Mouse (Mus musculus) lung, embryonic 14.5 days (tissue): ENCODE data around the gene Abl1. TPM values are rescaled to one million over a fixed set of nuclear protein-coding genes. Genes with fewer than 3 reads are reported as not detected.

ENCODE experiments used
- ATAC-seq: fragments of 200-750 bp; cut with Nextera tagmentation; 2 replicates; pipeline ENCODE4 v1.8.0; 2017; ENCODE audit warnings: mild to moderate bottlenecking, moderate TSS enrichment, moderate library complexity; ENCODE audit not compliant: insufficient read depth
- DNase-seq: peaks from one replicate; pipeline ENCODE4 v3.0.0-alpha.2; 2015
- H3K27ac ChIP-seq: fragments of 300-500 bp; sonication (generic); 2 replicates; pipeline ENCODE4 v1.5.1; 2014; ENCODE audit warnings: low read depth, mild to moderate bottlenecking, moderate library complexity
- H3K27me3 ChIP-seq: fragments of 300-500 bp; sonication (generic); 2 replicates; pipeline ENCODE4 v1.6.1; 2014; ENCODE audit warnings: low read length, control low read depth; ENCODE audit not compliant: insufficient read depth
- H3K36me3 ChIP-seq: fragments of 300-500 bp; sonication (generic); 2 replicates; pipeline ENCODE4 v1.6.1; 2014; ENCODE audit warnings: control low read depth; ENCODE audit not compliant: insufficient read depth
- H3K4me1 ChIP-seq: fragments of 300-500 bp; sonication (generic); 2 replicates; pipeline ENCODE4 v1.6.1; 2014; ENCODE audit warnings: antibody characterized with exemption, control low read depth; ENCODE audit not compliant: insufficient read depth
- H3K4me2 ChIP-seq: fragments of 300-500 bp; sonication (generic); 2 replicates; pipeline ENCODE4 v1.6.1; 2014; ENCODE audit warnings: mild to moderate bottlenecking
- H3K4me3 ChIP-seq: fragments of 300-500 bp; sonication (generic); 2 replicates; pipeline ENCODE4 v1.5.1; 2014; ENCODE audit warnings: low read depth, low read length
- H3K9ac ChIP-seq: fragments of 300-500 bp; sonication (generic); 2 replicates; pipeline ENCODE4 v1.6.1; 2014
- H3K9me3 ChIP-seq: fragments of 300-500 bp; sonication (generic); 2 replicates; pipeline ENCODE4 v1.6.1; 2016; ENCODE audit warnings: low read depth, low read length, control low read depth
- CTCF ChIP-seq: IDR thresholded peaks from 2 replicates; pipeline ENCODE4 v1.5.1; 2016; ENCODE audit warnings: antibody characterized with exemption, low read depth
- WGBS: fragments of 180-500 bp; shearing (Covaris S2); extraction: QIAGEN DNeasy Blood & Tissue Kit; methylation state at CpG from one replicate; pipeline ENCODE4 v1.1.7; 2014; 5-methylcytosine and 5-hydroxymethylcytosine counted together
- polyA plus RNA-seq: library from polyadenylated mRNA; unstranded; fragments of >200 nt; fragmentation: Nextera tagmentation; extraction: Ambion mirVana; gene quantifications from 2 replicates; pipeline ENCODE4 v1.2.1, GENCODE M21; 2014

The Abl1 gene
- polyA plus RNA-seq, 1 experiment from 2014 or later: 54.4 TPM

GRCm38 (mm10) chr2:31727576-31728277 is 39.6 kb downstream of the Abl1 start:
- Histone ChIP-seq H3K4me1 (no peaks in the 10 kb centered on the region), H3K4me3 (no peak overlapping the region), H3K27ac (0 out of 2 replicates have a peak overlapping the region, but pooled peaks have one; percentile 18), H3K9me3 (no peaks in the 10 kb centered on the region), H3K4me2 (no peak overlapping the region), H3K9ac (no peak overlapping the region), H3K36me3 (peaks cover 3% of the 10 kb centered on the region; the same call in 1 of the 2 replicates), H3K27me3 (no peaks in the 10 kb centered on the region)
- TF ChIP-seq CTCF: no peak
- ATAC-seq (no peak), DNase-seq (no peak)
- WGBS: 75% methylated on average over 9 of the region's 9 CpGs

GRCm38 (mm10) chr2:31730640-31731039 is 42.5 kb downstream of the Abl1 start:
- H3K27me3 ChIP-seq: no peaks in the 10 kb centered on the region
- TF ChIP-seq CTCF: no peak
- no peak overlapping the region for H3K4me3 ChIP-seq
- H3K36me3 ChIP-seq: peaks cover 3% of the 10 kb centered on the region; the same call in 1 of the 2 replicates
- no peaks in the 10 kb centered on the region for H3K9me3 ChIP-seq
- DNase-seq: no peak
- H3K9ac ChIP-seq: no peak overlapping the region
- no peaks in the 10 kb centered on the region for H3K4me1 ChIP-seq
- no peak for ATAC-seq
- no peak overlapping the region for H3K4me2 ChIP-seq
- H3K27ac ChIP-seq: no peak overlapping the region
- WGBS: 83% methylated on average over 5 of the region's 5 CpGs

GRCm38 (mm10) chr2:31732497-31732896 is 44.3 kb downstream of the Abl1 start:
- Histone ChIP-seq H3K36me3 (peaks cover 3% of the 10 kb centered on the region; the same call in 1 of the 2 replicates), H3K4me2 (no peak overlapping the region), H3K9ac (no peak overlapping the region), H3K9me3 (no peaks in the 10 kb centered on the region), H3K27ac (no peak overlapping the region), H3K4me3 (no peak overlapping the region), H3K4me1 (no peaks in the 10 kb centered on the region), H3K27me3 (no peaks in the 10 kb centered on the region)
- DNase-seq (no peak), ATAC-seq (no peak)
- TF ChIP-seq CTCF: no peak
- WGBS: 68% methylated on average over 3 of the region's 3 CpGs

- no peak for DNase-seq
- H3K4me3 ChIP-seq: no peak overlapping the region
- H3K27me3 ChIP-seq: no peaks in the 10 kb centered on the region
- no peak for ATAC-seq
- no peaks in the 10 kb centered on the region for H3K4me1 ChIP-seq
- no peak overlapping the region for H3K4me2 ChIP-seq
- 54% methylated on average over 5 of the region's 5 CpGs for WGBS
- H3K9ac ChIP-seq: no peak overlapping the region
- peaks cover 3% of the 10 kb centered on the region; the same call in 1 of the 2 replicates for H3K36me3 ChIP-seq
- no peak overlapping the region for H3K27ac ChIP-seq
- H3K9me3 ChIP-seq: no peaks in the 10 kb centered on the region
- TF ChIP-seq CTCF: no peak
These were observed 45.4 kb downstream of the Abl1 start for GRCm38 (mm10) chr2:31733558-31733957.

GRCm38 (mm10) chr2:31739041-31739440 is 50.9 kb downstream of the Abl1 start:
- H3K9ac ChIP-seq: no peak overlapping the region

GRCm38 (mm10) chr2:31741728-31742127 is 53.6 kb downstream of the Abl1 start:
- WGBS: 59% methylated on average over 1 of the region's 1 CpGs
- Histone ChIP-seq H3K4me2 (no peak overlapping the region), H3K27ac (0 out of 2 replicates have a peak overlapping the region, but pooled peaks have one; percentile 18), H3K9me3 (no peaks in the 10 kb centered on the region), H3K4me3 (no peak overlapping the region), H3K4me1 (peaks cover 8% of the 10 kb centered on the region; the same call in 1 of the 2 replicates), H3K36me3 (no peaks in the 10 kb centered on the region), H3K27me3 (no peaks in the 10 kb centered on the region), H3K9ac (no peak overlapping the region)
- ATAC-seq (no peak), DNase-seq (no peak)
- no peak for TF ChIP-seq CTCF

More at GRCm38 (mm10) chr2:31739041-31739440, 50.9 kb downstream of the Abl1 start:
- H3K9me3 ChIP-seq: no peaks in the 10 kb centered on the region
- no peak overlapping the region for H3K4me2 ChIP-seq
- no peak for TF ChIP-seq CTCF
- H3K27me3 ChIP-seq: no peaks in the 10 kb centered on the region
- peak; percentile 45 for DNase-seq
- H3K4me3 ChIP-seq: no peak overlapping the region
- H3K27ac ChIP-seq: no peak overlapping the region
- ATAC-seq: no peak
- 41% methylated on average over 3 of the region's 3 CpGs for WGBS
- H3K36me3 ChIP-seq: no peaks in the 10 kb centered on the region
- no peaks in the 10 kb centered on the region for H3K4me1 ChIP-seq

GRCm38 (mm10) chr2:31742134-31742533 is 54.0 kb downstream of the Abl1 start:
- no peak overlapping the region for H3K9ac ChIP-seq
- 28% methylated on average over 7 of the region's 7 CpGs for WGBS
- no peak overlapping the region for H3K4me2 ChIP-seq
- no peak overlapping the region for H3K4me3 ChIP-seq
- H3K36me3 ChIP-seq: no peaks in the 10 kb centered on the region
- TF ChIP-seq CTCF: no peak
- 0 out of 2 replicates have a peak overlapping the region, but pooled peaks have one; percentile 18 for H3K27ac ChIP-seq
- H3K9me3 ChIP-seq: no peaks in the 10 kb centered on the region
- peaks cover 8% of the 10 kb centered on the region; the same call in 1 of the 2 replicates for H3K4me1 ChIP-seq
- ATAC-seq (no peak), DNase-seq (peak; percentile 57)
- H3K27me3 ChIP-seq: no peaks in the 10 kb centered on the region
